9 mouse cellular contexts compared by ENCODE assay signal in genomic region chr4:49844828-49845611, GRCm38 (mm10). TPM values are rescaled to one million over a fixed set of nuclear protein-coding genes. Genes with fewer than 3 reads are reported as not detected.
A peak's percentile ranks its signal among the peaks of the same experiment; 100 is the strongest.
DNase-seq lines count a peak whose midpoint lies in the region; ATAC-seq and TF ChIP-seq lines count a peak whose summit lies in the region.
"Had no signal": no experiment of that assay in that cellular context is flagged by ENCODE, and none has a peak within 500 bp of the region (broad histone marks: within the 10 kb centered on the region; RNA-seq: fewer than 3 reads in every experiment).

No protein-coding gene starts in this region.

- H3K36me3 ChIP-seq in hindbrain, embryonic 15.5 days, result no peaks in the 10 kb centered on the region
- no peaks in the 10 kb centered on the region for H3K36me3 ChIP-seq in limb, embryonic 14.5 days (ENCODE audit: control insufficient read depth, insufficient read depth, low read length)

- peaks cover 16% of the 10 kb centered on the region for H3K4me1 ChIP-seq in hindbrain, embryonic 15.5 days (replicated peaks)
- H3K4me1 ChIP-seq in limb, embryonic 14.5 days (ENCODE audit: control insufficient read depth, insufficient read depth, low read length), result peaks cover 12% of the 10 kb centered on the region

- peak overlapping the region; percentile 98 for H3K4me2 ChIP-seq in hindbrain, embryonic 15.5 days
- peak overlapping the region; percentile 93 for H3K4me2 ChIP-seq in limb, embryonic 14.5 days (replicated peaks; ENCODE audit: low read depth, low read length, severe bottlenecking)

- ATAC-seq in cerebellum, adult (ENCODE audit: insufficient number of reproducible peaks, low FRiP score, low TSS enrichment), result peak; percentile 17; the same call in 1 of the 2 replicates
- ATAC-seq in hindbrain, embryonic 15.5 days (ENCODE audit: low FRiP score, low read depth), result peak; percentile 71
- peak; percentile 28; the same call in 1 of the 2 replicates for ATAC-seq in limb, embryonic 14.5 days (ENCODE audit: low FRiP score, low read depth)
- ATAC-seq in inflammation-experienced regulatory T-cells, adult 6 months, result no peak

- DNase-seq in cerebellum, adult 8-10 months, result no peak
- DNase-seq in thymus, postnatal 4 days, result peak; percentile 7
- DNase-seq in thymus, adult 18-20 months, result no peak
- DNase-seq in limb, embryonic 14.5 days (ENCODE audit: low spot score), result no peak
- DNase-seq in right cerebral cortex, adult 2 months (ENCODE audit: low spot score in 2 of 2), result peak; percentile 8 to 60

- TF ChIP-seq POLR2A in limb, embryonic 14.5 days (IDR thresholded peaks at IDR 0.05; ENCODE audit: borderline replicate concordance, extremely low read depth, insufficient read depth, insufficient read length), result no peak

- peak overlapping the region; percentile 78 for H3K4me3 ChIP-seq in hindbrain, embryonic 15.5 days
- H3K4me3 ChIP-seq in limb, embryonic 14.5 days (replicated peaks; ENCODE audit: low read length), result peak overlapping the region; percentile 57
- H3K4me3 ChIP-seq: myocyte had no signal

- H3K27me3 ChIP-seq in hindbrain, embryonic 15.5 days, result 0 out of 2 replicates have a peak, but pooled peaks cover 2% of the 10 kb centered on the region
- H3K27me3 ChIP-seq in limb, embryonic 14.5 days (ENCODE audit: control insufficient read depth, insufficient read depth, low read length), result peaks cover 26% of the 10 kb centered on the region

- WGBS in hindbrain, embryonic 15.5 days, result under 1% methylated on average over 62 of the region's 63 CpGs
- WGBS in limb, embryonic 14.5 days, result 1% methylated on average over 49 of the region's 63 CpGs

- peak overlapping the region; percentile 88 for H3K9ac ChIP-seq in hindbrain, embryonic 15.5 days
- peak overlapping the region; percentile 54 for H3K9ac ChIP-seq in limb, embryonic 14.5 days (ENCODE audit: low read depth, low read length, severe bottlenecking)

- H3K27ac ChIP-seq in hindbrain, embryonic 15.5 days (replicated peaks), result peak overlapping the region; percentile 80
- no peak overlapping the region for H3K27ac ChIP-seq in limb, embryonic 14.5 days (replicated peaks; ENCODE audit: low read depth, low read length)

- no peaks in the 10 kb centered on the region for H3K9me3 ChIP-seq in hindbrain, embryonic 15.5 days
- no peaks in the 10 kb centered on the region for H3K9me3 ChIP-seq in limb, embryonic 14.5 days (ENCODE audit: control insufficient read depth, low read length)

RNA-seq across cellular contexts. Expression of gene Grin3a, which starts 0.5 kb away (rescaled TPM):
- polyA plus RNA-seq in hindbrain, embryonic 15.5 days (2015; fragmentation: Nextera tagmentation; extraction: Ambion mirVana), result 27.3 and 28.6 TPM in 2 replicates
- polyA plus RNA-seq in limb, embryonic 14.5 days (2012; rRNA removed), result 4.2 and 5.1 TPM in 2 replicates
- polyA plus RNA-seq in limb, embryonic 14.5 days (2014; fragmentation: Nextera tagmentation; extraction: Ambion mirVana), result 6.8 and 9.2 TPM in 2 replicates
- not detected for polyA plus RNA-seq in inflammation-experienced regulatory T-cells, adult 6 months (2017; shearing (Covaris generic))

Comparison
In these comparisons a context has a peak if more than half of its experiments do, and no peak if none do; other contexts are left out.
1. DNase-seq: peak in thymus, postnatal 4 days (single experiment) and right cerebral cortex, adult 2 months (2 of 2); none in cerebellum, adult 8-10 months (single experiment), thymus, adult 18-20 months (0 of 2) and limb, embryonic 14.5 days (single experiment).
2. RNA of gene Grin3a, which starts 0.5 kb away (polyA plus RNA-seq): 27.3 to 28.6 TPM in hindbrain, embryonic 15.5 days and 4.2 to 9.2 TPM in limb, embryonic 14.5 days; not detected in inflammation-experienced regulatory T-cells, adult 6 months; every median in the first group is over 4 times any median in the second.